12 mouse cellular contexts compared by ENCODE assay signal in the genomic region with DNA sequence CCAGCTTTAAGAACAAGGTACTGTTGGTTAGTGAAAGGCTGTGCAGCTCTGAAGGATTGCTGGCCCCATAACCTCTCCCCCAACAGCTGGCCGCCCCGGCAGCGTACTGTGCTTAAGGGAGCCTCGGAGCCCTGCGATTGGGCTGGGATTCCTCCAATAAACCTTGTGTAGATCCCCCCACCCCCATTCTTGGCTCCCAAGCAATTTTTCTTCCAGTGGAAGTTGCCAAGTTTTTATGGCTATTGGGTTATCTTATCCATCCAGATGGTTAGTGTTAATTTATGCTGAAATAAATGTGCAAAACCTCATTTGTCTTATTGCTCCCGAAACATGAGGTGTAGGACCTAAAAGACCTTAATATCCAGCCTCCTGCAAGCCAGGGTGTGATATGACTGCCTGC.
DNase-seq lines count a peak whose midpoint lies in the region; ATAC-seq lines count a peak whose summit lies in the region.
"Had no signal": no experiment of that assay in that cellular context is flagged by ENCODE, and none has a peak within 500 bp of the region (broad histone marks: within the 10 kb centered on the region; RNA-seq: fewer than 3 reads in every experiment).

No protein-coding gene starts in this region.

- no peak overlapping the region for H3K4me2 ChIP-seq in forebrain, embryonic 13.5 days
- no peak overlapping the region for H3K4me2 ChIP-seq in forebrain, embryonic 12.5 days
- no peak overlapping the region for H3K4me2 ChIP-seq in kidney, embryonic 16.5 days (replicated peaks; ENCODE audit: low read depth, low read length)
- peak overlapping the region; percentile 34 for H3K4me2 ChIP-seq in limb, embryonic 13.5 days (replicated peaks)

- no peak overlapping the region for H3K9ac ChIP-seq in forebrain, embryonic 13.5 days
- H3K9ac ChIP-seq in forebrain, embryonic 12.5 days: no peak overlapping the region
- no peak overlapping the region for H3K9ac ChIP-seq in kidney, embryonic 16.5 days (replicated peaks; ENCODE audit: low read length)
- H3K9ac ChIP-seq in limb, embryonic 13.5 days: no peak overlapping the region

- peaks cover 21% of the 10 kb centered on the region for H3K4me1 ChIP-seq in forebrain, embryonic 13.5 days
- H3K4me1 ChIP-seq in forebrain, embryonic 12.5 days: peaks cover 18% of the 10 kb centered on the region
- H3K4me1 ChIP-seq in kidney, embryonic 16.5 days (ENCODE audit: insufficient read depth, low read length): peaks cover 50% of the 10 kb centered on the region
- peaks cover 49% of the 10 kb centered on the region for H3K4me1 ChIP-seq in limb, embryonic 13.5 days

- no peaks in the 10 kb centered on the region for H3K27me3 ChIP-seq in forebrain, embryonic 13.5 days
- H3K27me3 ChIP-seq in forebrain, embryonic 12.5 days: no peaks in the 10 kb centered on the region
- no peaks in the 10 kb centered on the region for H3K27me3 ChIP-seq in kidney, embryonic 16.5 days (ENCODE audit: insufficient read depth, low read length)
- no peaks in the 10 kb centered on the region for H3K27me3 ChIP-seq in limb, embryonic 13.5 days
- H3K27me3 ChIP-seq: liver, embryonic 13.5 days had no signal

- H3K9me3 ChIP-seq in forebrain, embryonic 13.5 days (replicated peaks): peaks cover 3% of the 10 kb centered on the region; the same call in 1 of the 2 replicates
- H3K9me3 ChIP-seq in forebrain, embryonic 12.5 days: no peaks in the 10 kb centered on the region
- H3K9me3 ChIP-seq in kidney, embryonic 16.5 days (ENCODE audit: low read length): no peaks in the 10 kb centered on the region
- H3K9me3 ChIP-seq in limb, embryonic 13.5 days: no peaks in the 10 kb centered on the region
- H3K9me3 ChIP-seq: liver, embryonic 13.5 days had no signal

- no peak for DNase-seq in kidney, adult 9 months
- peak; percentile 83 for DNase-seq in adipocyte (ENCODE audit: low spot score)
- DNase-seq in Muller cell, postnatal 12 days (ENCODE audit: inconsistent ontology term): no peak
- no peak for DNase-seq in cerebellum, adult 8-10 months
- DNase-seq: cerebellum, adult 9-10 months; liver, embryonic 13.5 days; right cerebral cortex, postnatal 25 days; thymus, adult 18-20 months had no signal

- 80% methylated on average over 6 of the region's 6 CpGs for WGBS in forebrain, embryonic 13.5 days
- 93% methylated on average over 6 of the region's 6 CpGs for WGBS in forebrain, embryonic 12.5 days
- WGBS in kidney, embryonic 16.5 days: 21% methylated on average over 6 of the region's 6 CpGs
- 28% methylated on average over 6 of the region's 6 CpGs for whole genome bisulfite sequencing in limb, embryonic 13.5 days

- no peaks in the 10 kb centered on the region for H3K36me3 ChIP-seq in forebrain, embryonic 13.5 days (ENCODE audit: poor library complexity, severe bottlenecking)
- H3K36me3 ChIP-seq in forebrain, embryonic 12.5 days (replicated peaks): no peaks in the 10 kb centered on the region
- H3K36me3 ChIP-seq in kidney, embryonic 16.5 days (ENCODE audit: insufficient read depth, low read length): no peaks in the 10 kb centered on the region
- no peaks in the 10 kb centered on the region for H3K36me3 ChIP-seq in limb, embryonic 13.5 days
- H3K36me3 ChIP-seq: liver, embryonic 13.5 days had no signal

- ATAC-seq in forebrain, embryonic 13.5 days: peak; percentile 2; the same call in 1 of the 2 replicates
- no peak for ATAC-seq in forebrain, embryonic 12.5 days (ENCODE audit: low FRiP score)
- peak; percentile 74; the same call in 1 of the 2 replicates for ATAC-seq in kidney, embryonic 16.5 days (ENCODE audit: low FRiP score, low TSS enrichment)
- peak; percentile 62 for ATAC-seq in limb, embryonic 13.5 days (ENCODE audit: low FRiP score, low read depth)

- no peak overlapping the region for H3K27ac ChIP-seq in forebrain, embryonic 13.5 days
- H3K27ac ChIP-seq in forebrain, embryonic 12.5 days: no peak overlapping the region
- H3K27ac ChIP-seq in kidney, embryonic 16.5 days (ENCODE audit: low read length): no peak overlapping the region
- H3K27ac ChIP-seq in limb, embryonic 13.5 days: peak overlapping the region; percentile 52; the same call in 1 of the 2 replicates

- no peak overlapping the region for H3K4me3 ChIP-seq in forebrain, embryonic 13.5 days
- H3K4me3 ChIP-seq in forebrain, embryonic 12.5 days (replicated peaks): no peak overlapping the region
- H3K4me3 ChIP-seq in kidney, embryonic 16.5 days (ENCODE audit: low read length): no peak overlapping the region
- no peak overlapping the region for H3K4me3 ChIP-seq in limb, embryonic 13.5 days
- H3K4me3 ChIP-seq: liver, embryonic 13.5 days had no signal
